Mouse (Mus musculus) liver, postnatal 0 days (tissue): ENCODE results near the gene Hist1h4b.

ENCODE experiments used
- CTCF ChIP-seq: sonication (generic); IDR thresholded peaks from 2 replicates; pipeline ENCODE4 v1.5.1; 2016; ENCODE audit warnings: antibody characterized with exemption, low read depth
- EP300 ChIP-seq: IDR thresholded peaks from 2 replicates; pipeline ENCODE4 v1.6.1; 2016; ENCODE audit warnings: antibody characterized with exemption, low read depth, mild to moderate bottlenecking

- TF ChIP-seq CTCF (no peak), EP300 (peak; percentile 87)
Observed at GRCm38 (mm10) chr13:23756790-23757189, at the start of gene Hist1h4b.
